Mouse (Mus musculus): ENCODE results near the gene Cenpf. TPM values are rescaled to one million over a fixed set of nuclear protein-coding genes. Genes with fewer than 3 reads are reported as not detected.

Cenpf gene
- total RNA-seq, 2 experiments from 2014 or later: 28.6 to 30.1 TPM

- DNase-seq (ENCODE audit: low spot score in 2 of 2): no peak
Observed at GRCm38 (mm10) chr1:189631906-189632675, 55.8 kb downstream of the Cenpf start.

DNA sequence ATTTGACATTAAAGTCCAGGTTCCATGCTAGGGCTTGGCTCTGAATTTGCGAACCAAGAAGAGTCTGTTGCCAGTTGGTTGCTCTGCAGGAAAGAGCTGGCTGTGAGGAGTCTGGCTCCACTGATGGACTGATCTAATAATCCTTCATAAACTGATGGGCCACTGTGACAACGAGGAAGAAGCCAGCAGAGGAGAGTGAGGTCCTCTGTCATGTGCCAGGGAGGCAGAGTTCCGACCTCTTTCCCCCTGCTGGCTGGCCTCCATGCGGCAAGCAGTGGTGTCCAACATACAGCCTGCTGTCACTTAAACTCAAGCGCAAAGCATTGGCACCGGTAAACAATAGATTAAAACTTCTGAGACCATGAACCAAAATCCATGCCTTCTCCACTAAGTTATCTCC lies 57.9 kb downstream of the Cenpf start:
- no peak for DNase-seq (ENCODE audit: low spot score in 2 of 2)

DNA sequence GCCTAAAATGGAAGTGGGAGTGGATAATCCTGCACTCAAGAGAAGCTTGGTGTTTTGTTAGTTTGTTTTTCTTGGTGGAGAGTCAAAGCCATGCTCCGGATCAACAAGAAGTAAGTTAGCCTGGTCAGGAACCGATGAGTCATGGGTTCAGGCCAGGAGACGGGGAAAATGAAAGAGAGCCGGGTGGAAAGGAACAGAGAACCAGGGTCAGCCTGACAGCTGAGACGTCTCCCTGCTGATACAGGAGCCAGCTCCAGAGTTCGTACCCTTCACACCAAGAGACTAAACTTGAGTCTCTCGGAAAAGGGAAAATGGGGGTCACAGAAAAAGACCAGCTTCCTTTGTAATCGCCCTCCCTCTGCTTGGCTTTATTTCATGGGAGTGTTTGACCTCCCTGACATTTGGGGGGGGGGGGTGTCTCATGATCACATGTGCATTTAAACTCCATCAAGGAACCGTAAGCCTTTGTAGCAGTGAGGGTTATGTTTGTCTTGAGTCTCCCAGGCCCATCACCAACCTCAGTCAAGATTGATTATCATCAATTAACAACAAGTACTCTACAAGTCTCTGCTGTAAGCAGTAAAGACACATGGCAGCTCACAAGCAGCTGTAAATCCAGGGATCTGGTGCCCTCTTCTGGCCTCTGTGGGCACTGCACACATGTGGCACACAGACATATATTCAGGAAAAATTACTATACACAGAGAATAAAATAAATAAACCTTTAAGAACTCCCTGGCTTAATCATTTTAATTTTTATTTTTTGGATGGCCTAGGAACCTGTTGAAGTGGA lies 59.7 kb downstream of the Cenpf start:
- DNase-seq (ENCODE audit: low spot score in 2 of 2): peak; percentile 33 to 38

DNA sequence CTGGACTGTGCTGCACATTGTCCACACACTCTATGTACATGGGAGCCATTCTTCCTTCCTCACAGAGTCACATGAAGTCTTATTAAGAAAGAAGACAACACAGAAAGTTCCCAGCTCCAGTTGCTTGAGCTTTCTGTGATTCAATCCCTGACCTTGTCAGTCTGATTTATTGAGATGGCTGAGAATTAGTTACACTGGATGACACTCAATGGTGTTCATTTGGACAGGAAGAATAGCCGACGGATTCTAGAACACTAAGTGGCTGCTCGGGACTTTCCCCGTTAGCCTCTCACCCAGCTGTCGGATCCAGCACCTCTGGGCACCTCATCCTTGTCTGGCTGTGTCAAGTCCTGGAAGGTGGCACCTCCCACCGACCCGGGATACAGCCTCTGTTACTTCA lies 63.1 kb downstream of the Cenpf start:
- no peak for DNase-seq (ENCODE audit: low spot score in 2 of 2)

- no peak for DNase-seq (ENCODE audit: low spot score in 2 of 2)
Observed at GRCm38 (mm10) chr1:189618970-189619740, 68.7 kb downstream of the Cenpf start.

GRCm38 (mm10) chr1:189617381-189617780 lies 70.5 kb downstream of the Cenpf start:
- DNase-seq (ENCODE audit: low spot score in 2 of 2): no peak

- no peak for DNase-seq (ENCODE audit: low spot score in 2 of 2)
Observed at GRCm38 (mm10) chr1:189615246-189615645, 72.6 kb downstream of the Cenpf start.

DNA sequence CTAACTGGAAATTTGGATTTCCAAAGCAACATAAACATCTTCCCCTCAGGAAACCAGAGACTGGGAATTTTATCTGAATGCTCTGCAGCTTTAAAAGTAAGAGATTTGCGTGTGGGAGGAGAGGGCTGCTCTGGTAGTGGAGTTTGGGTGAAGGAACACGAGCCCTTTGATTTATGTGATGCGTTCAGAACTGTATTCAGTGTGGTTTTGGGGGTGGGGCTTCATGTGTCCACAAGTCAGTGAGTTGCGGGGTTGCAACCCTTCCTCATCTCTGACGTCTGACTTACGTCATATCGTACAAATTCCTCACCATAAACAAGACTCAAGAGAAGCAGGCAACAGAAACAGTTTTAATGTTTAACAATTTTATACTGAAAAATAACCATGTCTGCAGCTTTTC lies 74.8 kb downstream of the Cenpf start:
- DNase-seq (ENCODE audit: low spot score in 2 of 2): no peak

DNA sequence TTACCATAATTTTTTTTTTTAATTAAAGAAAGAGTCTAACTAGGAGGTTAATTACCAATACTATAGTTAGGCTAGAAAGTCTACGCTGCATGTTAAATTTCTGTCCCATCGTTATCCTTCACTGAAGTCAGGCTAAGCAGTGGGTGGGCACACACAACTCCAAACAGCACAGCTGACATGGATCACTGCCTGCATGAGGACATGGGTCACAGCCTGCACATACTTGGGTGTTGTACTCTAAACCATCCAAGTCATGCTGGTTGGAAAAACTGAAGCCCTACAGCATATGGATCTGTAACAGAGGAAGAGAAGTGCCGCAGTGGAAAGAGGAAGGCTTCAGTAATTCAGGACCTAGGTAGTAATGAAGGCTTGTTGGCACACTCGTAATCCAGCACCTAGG lies 76.1 kb downstream of the Cenpf start:
- DNase-seq (ENCODE audit: low spot score in 2 of 2): no peak

- no peak for DNase-seq (ENCODE audit: low spot score in 2 of 2)
Observed at GRCm38 (mm10) chr1:189608640-189609039, 79.2 kb downstream of the Cenpf start.

GRCm38 (mm10) chr1:189608039-189608438 lies 79.8 kb downstream of the Cenpf start:
- no peak for DNase-seq (ENCODE audit: low spot score in 2 of 2)

DNA sequence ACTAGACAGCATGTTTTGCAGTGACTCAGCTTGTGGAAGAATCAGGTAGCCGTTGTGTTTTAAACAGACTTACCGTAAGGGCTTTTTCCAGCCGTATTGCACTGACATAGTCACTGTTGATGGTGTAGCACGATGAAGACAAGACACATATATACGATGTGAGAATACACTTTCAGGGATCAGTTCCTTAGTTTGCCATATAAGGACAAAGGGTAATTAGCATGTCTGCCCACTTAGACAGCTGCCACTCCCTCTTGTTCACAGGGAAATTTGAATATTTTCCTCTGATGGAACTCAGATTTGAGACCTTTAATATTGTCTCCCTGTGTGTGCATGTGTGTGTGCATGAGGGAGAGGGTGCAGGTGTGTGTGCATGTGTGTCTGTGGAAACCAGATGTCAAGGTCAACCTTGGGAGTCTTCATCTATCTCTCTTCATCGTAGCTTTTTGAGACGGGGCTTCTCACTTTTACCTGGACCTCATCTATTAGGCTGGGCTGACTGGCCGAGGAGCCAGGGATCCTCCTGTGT lies 82.2 kb downstream of the Cenpf start:
- no peak for DNase-seq (ENCODE audit: low spot score in 2 of 2)

GRCm38 (mm10) chr1:189597096-189597495 lies 90.8 kb downstream of the Cenpf start:
- no peak for DNase-seq (ENCODE audit: low spot score in 2 of 2)

Other genes with a start within 250 kb of the Cenpf start
- gene Ptpn14, start 40.2 kb upstream of the Cenpf start, total RNA-seq (2021): 10 to 100 TPM; 20.7 to 33.7 TPM
- gene Smyd2, start 234.3 kb upstream of the Cenpf start, total RNA-seq (2021): 100 to 1,000 TPM in 1 of 2 experiments, 10 to 100 TPM in 1; 97.9 to 100 TPM